Mouse (Mus musculus): ENCODE data around the gene Cd3e. TPM values are rescaled to one million over a fixed set of nuclear protein-coding genes. Genes with fewer than 3 reads are reported as not detected.
"Not testable (repeated sequence)": the region's sequence is repeated elsewhere in the genome, so short reads cannot be mapped to it uniquely, and the experiment has no call there.

Gene Cd3e
- polyA plus RNA-seq, 1 experiment = not detected

DNA sequence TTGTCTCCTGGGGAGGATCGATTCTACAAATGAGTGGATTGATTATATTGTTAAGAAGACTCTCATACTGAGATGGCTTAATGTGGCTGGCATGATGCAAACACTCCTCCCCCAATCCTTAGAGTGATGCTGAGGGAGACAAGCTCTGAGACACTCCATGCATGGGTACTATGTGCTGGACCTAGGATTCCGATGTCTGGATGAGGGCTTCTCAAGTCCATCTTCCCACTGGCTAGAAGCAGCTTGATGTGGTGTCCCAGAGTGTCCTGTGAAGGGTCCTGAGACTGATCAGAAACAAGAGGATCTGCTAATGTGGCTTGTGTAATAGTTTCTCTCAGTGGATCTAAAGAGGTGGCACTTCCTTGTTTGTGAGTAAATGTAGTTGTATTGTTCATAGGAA is 28.3 kb downstream of the Cd3e start:
- no peaks in the 10 kb centered on the region for H3K36me3 ChIP-seq (ENCODE audit: control insufficient read depth, insufficient read depth)
- H3K4me2 ChIP-seq (ENCODE audit: low read depth) = no peak overlapping the region
- no peak overlapping the region for H3K4me3 ChIP-seq
- TF ChIP-seq TCF12 (IDR thresholded peaks at IDR 0.05; ENCODE audit: insufficient read depth, poor library complexity, severe bottlenecking) (no peak), USF1 (IDR thresholded peaks at IDR 0.05; ENCODE audit: low read depth) (no peak), REST (IDR thresholded peaks at IDR 0.05; ENCODE audit: insufficient read depth, insufficient read length) (no peak), CEBPB (IDR thresholded peaks at IDR 0.05; ENCODE audit: insufficient read depth, poor library complexity, severe bottlenecking) (no peak), POLR2AphosphoS2 (IDR thresholded peaks at IDR 0.05; ENCODE audit: insufficient read length, low read depth) (no peak), TCF3 (IDR thresholded peaks at IDR 0.05; ENCODE audit: insufficient read length, low read depth) (no peak), E2F4 (IDR thresholded peaks at IDR 0.05; ENCODE audit: insufficient read depth) (no peak), MAX (IDR thresholded peaks at IDR 0.05; ENCODE audit: low read depth) (no peak), SRF (IDR thresholded peaks at IDR 0.05; ENCODE audit: control insufficient read depth, insufficient read length, low read depth) (no peak), MYOD1 (IDR thresholded peaks at IDR 0.05; ENCODE audit: control insufficient read depth in 1 of 3, insufficient read length in 2 of 3, low read depth in 2 of 3) (no peak), MYOG (IDR thresholded peaks at IDR 0.05; ENCODE audit: control insufficient read depth in 1 of 3, insufficient read depth in 1 of 3, insufficient read length in 2 of 3, low read depth in 2 of 3) (no peak), POLR2A (IDR thresholded peaks at IDR 0.05; ENCODE audit: insufficient read length, low read depth) (no peak)
- H3ac ChIP-seq (ENCODE audit: control insufficient read depth, insufficient read length) = no peak overlapping the region
- H3K27me3 ChIP-seq (ENCODE audit: control insufficient read depth, insufficient read depth, insufficient read length) = peaks cover 45% of the 10 kb centered on the region
- H3K79me2 ChIP-seq (ENCODE audit: control insufficient read depth, insufficient read depth) = no peaks in the 10 kb centered on the region

DNA sequence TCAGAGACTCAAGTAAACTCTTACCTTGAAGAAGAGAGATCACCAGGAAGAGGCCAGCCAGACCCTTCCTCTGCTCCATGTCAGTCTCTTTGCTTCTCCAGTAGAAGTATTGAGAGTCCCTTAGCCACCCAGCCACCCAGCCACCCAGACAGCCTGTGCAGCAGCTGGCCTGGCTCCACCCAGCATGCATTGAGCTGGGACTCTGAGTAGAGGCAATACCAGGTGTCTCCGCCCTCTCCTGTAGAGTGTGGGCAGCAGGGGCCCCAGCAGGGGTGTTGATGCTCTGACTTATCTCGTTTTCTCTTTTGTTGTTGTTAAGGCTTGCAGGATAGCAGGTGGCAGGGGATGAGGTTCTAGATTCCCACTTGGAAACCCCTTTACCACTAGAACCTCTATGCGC is 29.2 kb downstream of the Cd3e start, which contains the start of gene Cd3g:
TSS of gene Cd3g (minus strand) at position 190 of the 400 bp plus-strand sequence.
- Histone ChIP-seq H3ac (ENCODE audit: control insufficient read depth, insufficient read length) (no peak within 1 kb of the TSS), H3K36me3 (ENCODE audit: control insufficient read depth, insufficient read depth) (no peaks in the 10 kb centered on the region), H3K79me2 (ENCODE audit: control insufficient read depth, insufficient read depth) (no peaks in the 10 kb centered on the region), H3K4me3 (no peak within 1 kb of the TSS), H3K27me3 (ENCODE audit: control insufficient read depth, insufficient read depth, insufficient read length) (peaks cover 53% of the 10 kb centered on the region), H3K4me2 (ENCODE audit: low read depth) (no peak within 1 kb of the TSS)
- no peak for TF ChIP-seq MYOG (IDR thresholded peaks at IDR 0.05; ENCODE audit: control insufficient read depth in 1 of 3, insufficient read depth in 1 of 3, insufficient read length in 2 of 3, low read depth in 2 of 3)

DNA sequence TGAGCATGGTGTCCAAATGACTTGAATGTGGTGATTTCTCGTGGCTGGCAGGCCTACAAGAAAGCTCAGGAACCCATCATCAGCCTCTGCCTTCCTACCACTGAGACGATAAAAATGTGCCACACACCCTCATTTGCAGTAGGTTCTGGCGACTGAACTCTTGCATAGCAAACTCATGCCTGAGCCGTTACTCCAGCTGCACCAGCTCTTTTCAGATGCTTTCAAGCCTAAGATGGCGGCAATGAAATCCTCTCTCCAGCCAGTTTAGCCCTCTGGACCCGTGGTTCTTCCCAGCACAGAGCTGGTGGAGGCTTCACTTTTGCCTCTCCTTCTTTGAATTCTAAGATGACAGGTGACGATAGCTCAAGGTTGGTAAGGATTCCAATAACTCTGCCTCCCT is 29.6 kb downstream of the Cd3e start:
- Histone ChIP-seq H3K36me3 (ENCODE audit: control insufficient read depth, insufficient read depth) (no peaks in the 10 kb centered on the region), H3K4me3 (no peak overlapping the region)
- no peak for TF ChIP-seq TCF12 (IDR thresholded peaks at IDR 0.05; ENCODE audit: insufficient read depth, poor library complexity, severe bottlenecking)
- TF ChIP-seq CEBPB (IDR thresholded peaks at IDR 0.05; ENCODE audit: insufficient read depth, poor library complexity, severe bottlenecking) = no peak
- TF ChIP-seq USF1 (IDR thresholded peaks at IDR 0.05; ENCODE audit: low read depth) = no peak
- TF ChIP-seq SRF (IDR thresholded peaks at IDR 0.05; ENCODE audit: control insufficient read depth, insufficient read length, low read depth) = no peak
- no peak for TF ChIP-seq POLR2A (IDR thresholded peaks at IDR 0.05; ENCODE audit: insufficient read length, low read depth)
- TF ChIP-seq TCF3 (IDR thresholded peaks at IDR 0.05; ENCODE audit: insufficient read length, low read depth) = no peak
- TF ChIP-seq MAX (IDR thresholded peaks at IDR 0.05; ENCODE audit: low read depth) = no peak
- TF ChIP-seq MYOD1 (IDR thresholded peaks at IDR 0.05; ENCODE audit: control insufficient read depth in 1 of 3, insufficient read length in 2 of 3, low read depth in 2 of 3) = no peak
- TF ChIP-seq POLR2AphosphoS2 (IDR thresholded peaks at IDR 0.05; ENCODE audit: insufficient read length, low read depth) = no peak
- TF ChIP-seq E2F4 (IDR thresholded peaks at IDR 0.05; ENCODE audit: insufficient read depth) = no peak
- TF ChIP-seq MYOG (IDR thresholded peaks at IDR 0.05; ENCODE audit: control insufficient read depth in 1 of 3, insufficient read depth in 1 of 3, insufficient read length in 2 of 3, low read depth in 2 of 3) = no peak
- no peak for TF ChIP-seq REST (IDR thresholded peaks at IDR 0.05; ENCODE audit: insufficient read depth, insufficient read length)

DNA sequence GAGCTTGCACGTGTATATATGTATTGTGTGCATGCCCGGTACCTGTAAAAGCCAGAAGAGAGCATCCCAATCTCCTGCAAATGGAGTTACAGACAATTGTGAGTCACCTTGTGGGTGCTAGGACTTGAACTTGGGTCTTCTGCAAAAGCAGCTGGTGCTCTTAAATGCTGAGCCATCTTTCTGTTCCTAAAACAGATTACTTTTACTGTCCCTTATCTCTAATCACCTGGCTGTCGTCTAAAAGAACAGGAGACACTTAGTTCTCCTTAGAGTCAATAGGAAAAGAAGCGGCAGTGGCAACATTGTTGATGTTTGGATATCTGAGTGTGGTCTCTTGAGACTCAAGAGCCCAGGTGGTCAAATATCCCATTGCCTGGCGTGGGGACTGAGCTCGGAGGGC is 31.6 kb downstream of the Cd3e start:
- no peaks in the 10 kb centered on the region for H3K36me3 ChIP-seq (ENCODE audit: control insufficient read depth, insufficient read depth)
- no peaks in the 10 kb centered on the region for H3K79me2 ChIP-seq (ENCODE audit: control insufficient read depth, insufficient read depth)
- H3K4me2 ChIP-seq (ENCODE audit: low read depth) = no peak overlapping the region
- TF ChIP-seq CEBPB (IDR thresholded peaks at IDR 0.05; ENCODE audit: insufficient read depth, poor library complexity, severe bottlenecking) = no peak
- no peak for TF ChIP-seq POLR2AphosphoS2 (IDR thresholded peaks at IDR 0.05; ENCODE audit: insufficient read length, low read depth)
- no peak for TF ChIP-seq MAX (IDR thresholded peaks at IDR 0.05; ENCODE audit: low read depth)
- no peak for TF ChIP-seq MYOG (IDR thresholded peaks at IDR 0.05; ENCODE audit: control insufficient read depth in 1 of 3, insufficient read depth in 1 of 3, insufficient read length in 2 of 3, low read depth in 2 of 3)
- TF ChIP-seq TCF3 (IDR thresholded peaks at IDR 0.05; ENCODE audit: insufficient read length, low read depth) = no peak
- no peak for TF ChIP-seq REST (IDR thresholded peaks at IDR 0.05; ENCODE audit: insufficient read depth, insufficient read length)
- TF ChIP-seq MYOD1 (IDR thresholded peaks at IDR 0.05; ENCODE audit: control insufficient read depth in 1 of 3, insufficient read length in 2 of 3, low read depth in 2 of 3) = no peak
- TF ChIP-seq USF1 (IDR thresholded peaks at IDR 0.05; ENCODE audit: low read depth) = no peak
- TF ChIP-seq TCF12 (IDR thresholded peaks at IDR 0.05; ENCODE audit: insufficient read depth, poor library complexity, severe bottlenecking) = no peak
- no peak for TF ChIP-seq POLR2A (IDR thresholded peaks at IDR 0.05; ENCODE audit: insufficient read length, low read depth)
- no peak for TF ChIP-seq SRF (IDR thresholded peaks at IDR 0.05; ENCODE audit: control insufficient read depth, insufficient read length, low read depth)
- TF ChIP-seq E2F4 (IDR thresholded peaks at IDR 0.05; ENCODE audit: insufficient read depth) = no peak
- H3K4me3 ChIP-seq = no peak overlapping the region
- H3K27me3 ChIP-seq (ENCODE audit: control insufficient read depth, insufficient read depth, insufficient read length) = peaks cover 78% of the 10 kb centered on the region
- H3ac ChIP-seq (ENCODE audit: control insufficient read depth, insufficient read length) = no peak overlapping the region

More for the DNA sequence above, 29.6 kb downstream of the Cd3e start:
- H3K27me3 ChIP-seq (ENCODE audit: control insufficient read depth, insufficient read depth, insufficient read length) = peaks cover 58% of the 10 kb centered on the region
- H3K4me2 ChIP-seq (ENCODE audit: low read depth) = no peak overlapping the region
- no peak overlapping the region for H3ac ChIP-seq (ENCODE audit: control insufficient read depth, insufficient read length)
- H3K79me2 ChIP-seq (ENCODE audit: control insufficient read depth, insufficient read depth) = no peaks in the 10 kb centered on the region

DNA sequence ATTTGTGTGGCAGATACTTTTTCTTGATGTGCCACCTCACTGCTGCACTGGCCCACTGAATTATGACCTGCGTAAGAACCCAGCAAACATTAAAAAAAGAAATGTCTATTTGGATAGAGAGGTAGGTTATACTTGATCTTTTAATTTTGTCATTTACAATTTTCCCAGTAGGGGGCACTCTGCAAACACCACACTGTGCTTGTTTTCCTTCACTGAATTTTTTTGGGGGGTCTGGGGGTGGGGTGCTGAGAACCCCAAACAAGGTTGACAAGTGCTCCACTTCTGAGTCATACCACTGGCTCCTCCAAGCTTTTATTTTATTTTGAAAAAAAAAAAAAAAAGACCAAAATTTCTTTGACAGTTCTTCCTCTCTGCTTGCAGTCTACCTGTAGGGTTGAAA is 40.0 kb downstream of the Cd3e start:
- Histone ChIP-seq H3K79me2 (ENCODE audit: control insufficient read depth, insufficient read depth) (peaks cover 8% of the 10 kb centered on the region), H3K4me3 (no peak overlapping the region), H3K4me2 (ENCODE audit: low read depth) (no peak overlapping the region), H3ac (ENCODE audit: control insufficient read depth, insufficient read length) (no peak overlapping the region), H3K27me3 (ENCODE audit: control insufficient read depth, insufficient read depth, insufficient read length) (peaks cover 29% of the 10 kb centered on the region), H3K36me3 (ENCODE audit: control insufficient read depth, insufficient read depth) (no peaks in the 10 kb centered on the region)
- TF ChIP-seq POLR2A (IDR thresholded peaks at IDR 0.05; ENCODE audit: insufficient read length, low read depth) (no peak), TCF3 (IDR thresholded peaks at IDR 0.05; ENCODE audit: insufficient read length, low read depth) (no peak), POLR2AphosphoS2 (IDR thresholded peaks at IDR 0.05; ENCODE audit: insufficient read length, low read depth) (no peak), SRF (IDR thresholded peaks at IDR 0.05; ENCODE audit: control insufficient read depth, insufficient read length, low read depth) (no peak), E2F4 (IDR thresholded peaks at IDR 0.05; ENCODE audit: insufficient read depth) (no peak), MAX (IDR thresholded peaks at IDR 0.05; ENCODE audit: low read depth) (no peak), CEBPB (IDR thresholded peaks at IDR 0.05; ENCODE audit: insufficient read depth, poor library complexity, severe bottlenecking) (no peak), MYOG (IDR thresholded peaks at IDR 0.05; ENCODE audit: control insufficient read depth in 1 of 3, insufficient read depth in 1 of 3, insufficient read length in 2 of 3, low read depth in 2 of 3) (no peak), MYOD1 (IDR thresholded peaks at IDR 0.05; ENCODE audit: control insufficient read depth in 1 of 3, insufficient read length in 2 of 3, low read depth in 2 of 3) (no peak), TCF12 (IDR thresholded peaks at IDR 0.05; ENCODE audit: insufficient read depth, poor library complexity, severe bottlenecking) (no peak), REST (IDR thresholded peaks at IDR 0.05; ENCODE audit: insufficient read depth, insufficient read length) (no peak), USF1 (IDR thresholded peaks at IDR 0.05; ENCODE audit: low read depth) (no peak)

DNA sequence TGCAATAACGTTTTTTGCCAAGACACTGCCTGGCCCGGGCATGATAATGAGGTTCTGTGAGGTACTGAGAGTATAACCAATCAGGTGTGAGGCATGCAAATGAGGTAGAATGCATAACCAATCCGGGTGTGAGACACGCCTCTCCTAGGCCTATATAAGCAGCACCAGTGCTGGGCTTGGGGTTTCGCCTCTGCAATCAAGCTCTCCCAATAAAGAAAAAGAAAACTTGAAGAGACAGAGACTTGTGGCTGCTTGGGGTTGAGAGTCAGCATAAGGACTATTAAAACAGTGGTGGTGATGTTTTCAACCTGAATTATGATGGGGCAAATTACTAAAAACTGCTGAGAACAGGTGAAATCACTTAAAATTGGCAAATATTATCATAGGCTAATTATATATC is 41.7 kb downstream of the Cd3e start:
- H3K36me3 ChIP-seq (ENCODE audit: control insufficient read depth, insufficient read depth); H3K4me2 ChIP-seq (ENCODE audit: low read depth); H3ac ChIP-seq (ENCODE audit: control insufficient read depth, insufficient read length): not testable (repeated sequence)

More for the DNA sequence above, 41.7 kb downstream of the Cd3e start:
- not testable (repeated sequence) for H3K4me3 ChIP-seq
- Histone ChIP-seq H3K79me2 (ENCODE audit: control insufficient read depth, insufficient read depth) (peaks cover 20% of the 10 kb centered on the region), H3K27me3 (ENCODE audit: control insufficient read depth, insufficient read depth, insufficient read length) (peaks cover 12% of the 10 kb centered on the region)

All from myocyte (in vitro differentiated cells).